Mouse (Mus musculus): ENCODE data around the gene Gm10762.
"Not testable (repeated sequence)": the region's sequence is repeated elsewhere in the genome, so short reads cannot be mapped to it uniquely, and the experiment has no call there.

The Gm10762 gene

DNA sequence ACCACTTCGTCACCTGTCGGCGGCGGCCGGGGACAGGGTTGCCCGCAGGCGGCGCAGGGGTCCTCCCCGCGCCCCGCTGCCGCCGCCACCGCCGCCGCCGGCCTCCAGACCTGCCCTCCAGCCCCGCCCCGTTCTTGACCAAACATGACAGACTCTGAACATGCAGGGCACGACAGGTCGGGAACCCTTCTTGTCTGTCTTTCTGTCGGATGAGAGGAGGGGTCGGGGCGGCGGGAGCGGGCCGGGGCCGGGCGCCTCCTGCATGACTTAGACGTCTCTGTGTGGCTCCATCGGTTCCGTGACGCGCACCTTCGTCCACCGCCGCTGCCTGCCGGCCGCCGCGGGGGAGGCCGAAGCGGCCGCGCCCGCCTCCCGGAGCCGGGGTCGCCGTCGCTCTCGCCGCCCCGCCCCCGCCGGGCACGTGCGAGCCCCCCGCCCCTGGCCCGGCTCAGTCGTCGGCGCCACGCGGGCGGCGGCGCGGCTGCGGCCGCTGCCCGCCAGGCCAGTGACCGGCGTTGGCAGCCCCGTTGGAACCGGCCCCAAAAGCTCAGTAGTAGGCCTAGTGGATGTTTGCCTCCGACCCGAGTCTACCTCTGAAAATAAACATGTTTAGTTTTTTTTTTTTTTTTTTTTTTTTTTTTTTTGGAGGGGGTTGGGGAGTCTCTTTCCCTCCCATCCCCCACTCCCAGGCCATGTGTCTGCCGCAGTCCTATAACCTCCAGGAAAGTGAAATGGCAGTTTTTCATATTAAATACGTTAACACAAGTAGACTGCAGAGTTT lies at the start of gene Gm10762:
TSS of gene Gm10762 (minus strand) at position 65 of the 781 bp plus-strand sequence.
- DNase-seq: peak; percentile 88

GRCm38 (mm10) chr2:129008867-129009266 lies 41.3 kb upstream of the Gm10762 start:
- not testable (repeated sequence) for DNase-seq

DNA sequence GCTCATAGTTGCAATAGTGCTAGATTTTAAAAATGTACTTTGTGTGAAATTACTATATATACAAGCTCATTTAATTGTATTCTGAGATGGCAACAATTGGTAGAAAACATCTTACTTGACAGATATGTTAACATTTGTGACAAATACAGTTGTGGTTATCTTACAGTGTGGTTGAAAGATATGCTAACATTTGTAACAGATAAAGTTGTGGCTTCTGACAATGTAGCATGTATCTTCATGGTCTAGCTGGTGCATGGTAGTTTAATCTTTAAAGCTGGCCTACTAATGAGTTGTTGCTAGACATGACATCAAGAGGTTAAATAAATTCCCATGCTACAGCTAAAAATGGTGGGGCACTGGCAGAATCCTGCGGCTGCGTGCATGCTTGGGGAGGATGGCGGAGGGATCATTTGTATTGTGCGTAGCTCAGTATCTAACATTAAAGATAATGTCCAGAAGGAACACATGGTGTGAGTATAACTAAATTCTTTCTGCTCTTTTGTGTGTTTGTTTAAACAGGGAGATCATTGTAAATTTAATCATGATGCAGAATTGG lies 38.7 kb upstream of the Gm10762 start:
- no peak for DNase-seq

- no peak for DNase-seq
Measured at GRCm38 (mm10) chr2:129004872-129005271, 37.3 kb upstream of the Gm10762 start.

DNA sequence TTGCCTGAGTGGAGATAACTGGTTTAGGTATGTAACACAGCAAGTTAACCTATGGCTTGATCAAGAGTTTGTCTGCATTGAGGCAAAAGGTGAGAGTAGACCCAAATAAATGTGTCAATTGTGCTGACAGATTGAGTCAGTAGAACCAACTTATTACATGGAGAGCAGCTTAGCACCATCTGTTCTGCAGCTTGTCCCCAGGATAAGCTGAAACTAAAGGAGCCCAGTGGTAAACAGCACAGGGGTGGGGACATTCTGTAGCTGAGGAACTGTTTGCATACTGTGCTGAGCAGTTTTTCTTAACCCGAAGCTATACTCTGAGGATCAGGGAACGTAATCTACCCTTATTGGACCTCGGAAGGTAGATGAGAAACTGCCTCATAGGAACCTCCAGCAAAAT lies 17.2 kb upstream of the Gm10762 start:
- DNase-seq: no peak

DNA sequence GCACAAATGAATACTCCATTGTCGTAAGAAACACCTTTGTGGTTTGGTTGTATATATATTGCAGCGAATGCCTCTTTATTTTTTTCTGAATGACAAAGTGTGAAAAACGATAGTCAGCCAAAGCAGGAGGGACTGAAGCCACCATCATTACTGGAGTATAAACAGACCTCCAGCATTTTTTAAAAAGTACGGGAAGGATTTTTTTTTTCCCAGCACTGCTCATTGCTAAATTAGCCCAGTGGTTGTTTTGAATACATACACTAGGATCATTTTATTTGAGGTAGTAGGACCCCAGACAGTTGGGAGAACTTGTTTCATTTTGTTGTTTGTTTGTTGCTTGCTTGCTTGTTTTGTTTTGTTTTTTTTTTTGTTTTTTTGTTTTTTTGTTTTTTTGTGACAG lies 8.0 kb upstream of the Gm10762 start:
- DNase-seq: no peak

- no peak for DNase-seq
Measured at GRCm38 (mm10) chr2:128972301-128972700, 4.8 kb upstream of the Gm10762 start.

DNA sequence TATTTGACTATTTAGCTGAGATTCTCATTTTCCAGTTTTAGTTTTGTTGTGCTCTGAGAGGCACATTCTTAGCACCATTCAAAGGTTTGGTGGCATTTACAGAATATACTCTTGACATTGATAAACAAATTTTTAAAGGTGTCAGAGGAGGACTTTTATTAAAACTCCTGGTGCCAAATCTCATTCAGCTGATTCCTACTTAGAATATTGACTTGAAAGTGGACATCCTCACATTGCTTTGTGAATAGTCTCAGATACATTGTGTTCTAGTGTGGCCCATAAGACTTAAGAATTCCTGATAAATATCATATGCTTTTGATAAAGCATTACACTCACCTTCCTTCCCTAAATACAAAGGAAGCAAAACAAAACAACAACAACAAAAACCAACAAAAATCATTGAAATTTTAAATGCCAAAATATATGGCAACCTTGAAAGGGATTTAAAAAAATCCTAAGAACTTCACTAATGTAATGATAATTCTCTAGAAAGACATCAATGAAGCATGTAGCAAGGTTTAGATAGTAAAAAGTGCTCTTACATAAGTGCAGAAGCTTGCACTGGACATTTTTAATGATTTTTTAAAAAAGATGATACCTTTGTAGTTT lies 1.1 kb upstream of the Gm10762 start:
- DNase-seq: no peak

DNA sequence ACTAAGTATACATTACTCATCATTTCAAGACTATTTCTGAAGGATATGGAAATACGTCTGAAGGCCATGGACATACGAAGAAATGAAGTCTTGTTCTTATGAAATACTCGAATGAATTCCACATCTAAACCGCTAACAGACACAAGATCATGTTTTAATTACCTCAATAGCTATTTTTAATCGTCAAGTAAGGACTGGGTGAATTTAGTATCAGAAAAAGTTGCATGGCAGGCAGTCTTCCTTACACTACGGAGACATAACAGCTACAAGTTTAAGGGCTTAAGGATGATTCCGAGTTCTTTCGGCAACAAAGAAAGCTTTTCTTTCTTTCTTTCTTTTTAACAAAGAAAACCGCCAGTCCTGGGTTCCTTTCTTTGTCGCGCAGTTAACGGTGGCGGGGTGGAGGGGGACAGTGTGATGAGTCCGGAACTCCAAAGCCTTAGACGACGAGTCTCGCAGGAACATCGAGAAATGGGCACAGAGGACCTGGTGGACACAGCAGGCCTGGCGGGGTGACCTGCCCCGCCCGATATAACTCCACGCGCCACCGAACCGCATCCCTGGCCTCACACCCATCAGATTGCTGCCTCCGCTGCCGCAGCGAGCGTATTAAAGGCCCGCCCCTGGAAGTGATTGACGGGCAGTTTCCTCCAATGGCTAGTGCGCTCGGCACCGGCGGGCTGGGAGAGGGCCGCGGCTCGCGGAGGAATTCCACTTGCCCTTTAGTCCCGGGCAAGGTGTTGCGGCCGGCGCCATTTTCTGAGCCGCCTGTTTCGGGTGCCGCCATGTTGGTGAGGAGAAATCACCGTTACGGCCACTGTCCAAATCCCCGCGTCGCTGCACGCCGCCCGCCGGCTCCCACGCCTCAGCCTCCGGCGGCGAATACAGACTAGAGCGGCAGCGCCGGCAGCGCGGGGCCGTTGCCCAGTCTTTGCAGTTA lies 614 bp downstream of the Gm10762 start, which contains the start of gene Zc3h6:
TSS of gene Zc3h6 (plus strand) at position 762 of the 940 bp plus-strand sequence.
- peak; percentile 100 for DNase-seq

DNA sequence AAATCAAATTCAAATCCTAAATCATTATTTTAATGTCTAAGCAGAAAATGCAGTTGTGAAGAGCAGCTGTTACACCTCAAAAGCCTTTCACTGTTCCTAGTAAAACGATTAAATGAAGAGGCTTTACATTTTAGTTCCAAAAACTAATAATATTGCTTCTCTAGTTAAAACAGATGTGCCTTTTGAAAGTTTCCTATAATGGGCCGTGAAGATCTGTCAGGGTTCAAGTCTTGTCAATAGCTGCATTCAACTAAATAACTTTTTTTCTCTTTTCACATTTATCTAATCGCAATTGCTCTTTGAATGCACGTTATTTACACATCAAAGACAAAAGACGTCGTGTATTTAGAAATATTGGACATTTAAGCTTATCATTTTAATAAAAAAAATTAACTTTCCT lies 1.3 kb downstream of the Gm10762 start:
- DNase-seq: no peak

DNA sequence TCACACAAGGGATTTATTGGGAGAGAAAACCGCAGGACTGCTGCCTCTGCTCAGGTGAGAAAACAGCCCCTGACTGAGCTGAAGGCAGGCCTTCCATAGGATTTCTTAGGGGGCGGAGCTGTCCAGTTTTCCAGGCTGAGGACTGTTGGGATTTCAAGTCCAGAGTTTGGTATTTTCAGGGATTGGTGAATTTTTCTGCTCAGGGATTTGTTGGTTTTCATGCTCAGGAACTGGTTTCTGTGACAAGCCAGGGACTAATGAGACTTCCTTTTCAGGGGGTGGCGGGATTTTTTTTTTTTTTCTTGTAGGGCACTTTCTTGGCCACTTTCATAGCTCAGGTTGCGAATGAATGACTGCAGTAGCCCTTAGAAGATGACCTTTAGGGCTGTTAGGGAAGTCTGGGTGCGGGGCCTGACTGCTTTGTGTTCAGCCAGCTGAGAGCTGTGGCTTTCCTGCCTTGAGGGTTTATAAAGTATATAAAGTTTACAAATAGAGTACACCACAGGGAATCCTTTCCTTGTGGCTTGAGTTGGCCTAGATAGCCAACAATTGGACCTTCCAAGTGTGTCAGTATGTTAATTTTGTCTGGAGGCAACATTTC lies 1.9 kb downstream of the Gm10762 start:
- no peak for DNase-seq

GRCm38 (mm10) chr2:128954186-128954585 lies 13.3 kb downstream of the Gm10762 start:
- no peak for DNase-seq

DNA sequence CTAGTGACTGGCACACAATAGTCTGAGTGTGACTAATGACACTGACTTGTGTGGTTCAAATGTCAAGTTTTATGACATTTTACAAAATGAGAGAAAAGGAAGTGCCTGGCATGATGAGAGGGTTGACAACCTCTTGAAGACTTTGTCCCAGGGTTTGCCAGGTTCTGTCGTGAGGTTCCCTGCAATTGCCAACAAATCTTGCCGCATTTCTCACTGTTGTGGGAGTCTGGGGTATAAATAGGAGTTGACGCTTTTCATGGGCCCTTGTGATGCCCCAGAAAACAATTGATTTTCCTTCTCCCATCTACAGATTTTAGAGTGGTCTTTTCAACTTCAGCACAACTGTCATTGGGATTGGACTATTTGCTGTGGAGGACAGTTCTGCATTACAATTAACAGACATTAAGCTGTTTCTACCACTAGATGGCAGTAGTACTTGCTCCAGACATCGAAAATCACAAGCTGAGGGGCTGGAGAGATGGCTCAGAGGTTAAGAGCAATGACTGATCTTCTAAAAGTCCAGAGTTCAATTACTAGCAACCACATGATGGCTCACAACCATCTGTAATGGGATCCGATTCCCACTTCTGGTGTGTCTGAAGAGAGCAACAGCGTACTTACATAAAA lies 19.4 kb downstream of the Gm10762 start:
- no peak for DNase-seq

DNA sequence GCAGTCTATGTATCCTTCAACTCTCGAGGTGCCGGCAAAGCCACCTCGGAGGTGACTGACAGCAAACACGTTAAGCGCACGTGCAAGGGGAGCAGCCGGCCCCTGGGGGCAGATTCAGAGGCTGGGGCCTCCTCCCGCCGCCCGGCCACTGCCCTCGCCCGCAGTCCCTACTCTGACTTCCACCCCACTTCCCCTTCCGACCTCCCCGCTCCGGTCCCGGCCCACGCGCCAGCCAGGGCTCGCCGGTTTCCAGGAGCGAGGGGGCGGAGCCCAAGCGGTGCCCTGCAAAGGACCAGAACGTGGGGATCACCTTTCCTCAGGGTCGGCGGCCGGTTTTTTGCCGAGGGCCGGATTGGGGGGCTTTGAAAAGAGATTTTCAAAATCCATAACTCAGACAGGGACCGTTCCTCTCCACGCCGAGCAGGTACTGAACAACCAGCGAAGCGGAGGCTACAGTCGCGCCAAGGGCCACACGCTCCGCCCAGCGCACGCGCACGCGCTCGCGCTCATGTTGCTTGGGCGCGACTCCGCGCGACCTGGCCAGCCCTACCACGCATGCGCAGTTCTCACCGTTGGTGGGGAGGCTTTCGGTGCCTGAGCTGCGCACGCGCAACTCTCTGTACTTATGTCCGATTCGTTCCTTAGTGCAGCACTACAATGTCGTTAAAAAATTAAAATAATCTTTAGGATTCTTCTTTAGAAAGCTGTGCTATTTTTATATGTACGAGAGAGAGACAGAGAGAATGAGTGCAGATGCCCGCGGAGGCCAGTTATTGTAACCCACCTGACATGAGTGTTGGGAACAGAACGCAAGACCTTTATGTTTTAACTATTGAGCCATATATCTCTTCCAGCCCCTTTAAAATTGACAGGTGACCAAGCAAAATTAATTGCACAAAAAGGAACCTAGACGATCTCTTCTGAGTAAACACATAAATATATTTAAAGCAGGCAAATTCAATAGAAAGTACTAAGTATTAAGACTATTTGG lies 23.7 kb downstream of the Gm10762 start, which contains the start of gene Zc3h8:
TSS of gene Zc3h8 (minus strand) at position 540 of the 991 bp plus-strand sequence.
- peak; percentile 98 for DNase-seq

- DNase-seq: no peak
Measured at GRCm38 (mm10) chr2:128936256-128936655, 31.3 kb downstream of the Gm10762 start.

GRCm38 (mm10) chr2:128930704-128931103 lies 36.8 kb downstream of the Gm10762 start:
- DNase-seq: no peak

DNA sequence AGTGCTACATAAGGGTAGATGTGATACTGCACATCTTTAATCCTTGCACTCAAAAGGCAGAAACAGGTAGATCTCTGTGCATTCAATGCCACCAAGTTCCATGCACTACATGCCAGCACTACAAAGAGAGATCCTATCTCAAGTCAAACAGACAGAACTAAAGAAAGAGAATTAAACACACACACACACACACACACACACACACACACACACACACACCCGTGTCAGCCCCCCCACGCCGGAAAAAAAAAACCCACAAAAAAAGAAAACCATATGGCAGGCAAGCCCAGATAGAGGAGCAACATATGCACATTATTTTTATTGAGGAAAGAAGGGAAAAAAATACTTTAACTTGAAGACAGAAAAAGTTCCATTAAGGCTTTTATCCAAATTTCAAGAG lies 39.1 kb downstream of the Gm10762 start:
- DNase-seq: no peak

DNA sequence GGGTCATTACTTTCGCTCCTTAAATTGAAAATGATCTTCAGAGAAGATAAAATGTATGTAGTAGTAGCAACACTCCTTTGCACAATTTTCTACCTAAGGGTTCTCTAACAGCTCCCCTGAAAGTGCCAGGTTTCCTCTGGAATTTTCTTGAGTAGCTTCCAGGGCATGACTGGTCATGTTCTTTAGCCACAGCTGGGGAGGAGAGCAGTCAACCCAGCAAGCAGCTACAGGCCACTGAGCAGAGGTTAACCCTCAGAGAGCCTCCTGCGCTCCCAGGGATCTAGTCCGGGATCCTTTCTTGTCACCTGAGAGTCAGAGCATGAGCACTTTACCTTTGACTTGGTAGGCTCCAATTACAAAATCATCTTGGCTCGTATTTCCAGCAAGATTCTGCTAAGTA lies 42.7 kb downstream of the Gm10762 start:
- DNase-seq: no peak

All from kidney, adult 18-20 months (tissue).